Mouse (Mus musculus): ENCODE data around the gene Borcs6.

Borcs6 gene

GRCm38 (mm10) chr11:69048151-69048550 lies 11.4 kb upstream of the Borcs6 start:
- no peak for DNase-seq (ENCODE audit: low spot score in 2 of 2)

- no peak for DNase-seq (ENCODE audit: low spot score in 2 of 2)
These were observed 8.8 kb upstream of the Borcs6 start for GRCm38 (mm10) chr11:69050748-69051147.

GRCm38 (mm10) chr11:69051771-69052170 lies 7.7 kb upstream of the Borcs6 start:
- no peak for DNase-seq (ENCODE audit: low spot score in 2 of 2)

GRCm38 (mm10) chr11:69052824-69053421 lies 6.6 kb upstream of the Borcs6 start:
- no peak for DNase-seq (ENCODE audit: low spot score in 2 of 2)

- no peak for DNase-seq (ENCODE audit: low spot score in 2 of 2)
These were observed 5.7 kb upstream of the Borcs6 start for GRCm38 (mm10) chr11:69053848-69054247.

GRCm38 (mm10) chr11:69058265-69058664 lies 1.3 kb upstream of the Borcs6 start:
- no peak for DNase-seq (ENCODE audit: low spot score in 2 of 2)

- DNase-seq (ENCODE audit: low spot score in 2 of 2) = no peak
These were observed 674 bp upstream of the Borcs6 start for GRCm38 (mm10) chr11:69058729-69059356.

- DNase-seq (ENCODE audit: low spot score in 2 of 2) = no peak
These were observed 476 bp downstream of the Borcs6 start for GRCm38 (mm10) chr11:69059975-69060411.

GRCm38 (mm10) chr11:69060448-69061254 lies 1.1 kb downstream of the Borcs6 start:
- DNase-seq (ENCODE audit: low spot score in 2 of 2) = peak in 1 of 2 experiments; percentile 57

GRCm38 (mm10) chr11:69061255-69061912 lies 1.9 kb downstream of the Borcs6 start:
- no peak for DNase-seq (ENCODE audit: low spot score in 2 of 2)

- DNase-seq (ENCODE audit: low spot score in 2 of 2) = peak in 1 of 2 experiments; percentile 66
These were observed 2.8 kb downstream of the Borcs6 start for GRCm38 (mm10) chr11:69062194-69062760.

GRCm38 (mm10) chr11:69062761-69063224 lies 3.3 kb downstream of the Borcs6 start:
- peak; percentile 94 to 97 for DNase-seq (ENCODE audit: low spot score in 2 of 2)

GRCm38 (mm10) chr11:69063413-69064201 lies 4.1 kb downstream of the Borcs6 start:
- peak; percentile 68 to 78 for DNase-seq (ENCODE audit: low spot score in 2 of 2)

- DNase-seq (ENCODE audit: low spot score in 2 of 2) = no peak
These were observed 5.0 kb downstream of the Borcs6 start for GRCm38 (mm10) chr11:69064259-69065133.

GRCm38 (mm10) chr11:69065394-69065925 lies 5.9 kb downstream of the Borcs6 start:
- DNase-seq (ENCODE audit: low spot score in 2 of 2) = no peak

GRCm38 (mm10) chr11:69066163-69066861 lies 6.8 kb downstream of the Borcs6 start:
- DNase-seq (ENCODE audit: low spot score in 2 of 2) = no peak

- DNase-seq (ENCODE audit: low spot score in 2 of 2) = peak; percentile 79
These were observed 7.4 kb downstream of the Borcs6 start for GRCm38 (mm10) chr11:69066956-69067355.

GRCm38 (mm10) chr11:69067601-69068000 lies 8.1 kb downstream of the Borcs6 start:
- DNase-seq (ENCODE audit: low spot score in 2 of 2) = no peak

GRCm38 (mm10) chr11:69070093-69070492 lies 10.6 kb downstream of the Borcs6 start:
- no peak for DNase-seq (ENCODE audit: low spot score in 2 of 2)

All from urinary bladder, adult 18-20 months (tissue).